Mouse (Mus musculus): Measurements from ENCODE around the gene Chst13. TPM values are rescaled to one million over a fixed set of nuclear protein-coding genes. Genes with fewer than 3 reads are reported as not detected.

Chst13 gene
- total RNA-seq, 1 experiment, result 0.54 TPM

DNA sequence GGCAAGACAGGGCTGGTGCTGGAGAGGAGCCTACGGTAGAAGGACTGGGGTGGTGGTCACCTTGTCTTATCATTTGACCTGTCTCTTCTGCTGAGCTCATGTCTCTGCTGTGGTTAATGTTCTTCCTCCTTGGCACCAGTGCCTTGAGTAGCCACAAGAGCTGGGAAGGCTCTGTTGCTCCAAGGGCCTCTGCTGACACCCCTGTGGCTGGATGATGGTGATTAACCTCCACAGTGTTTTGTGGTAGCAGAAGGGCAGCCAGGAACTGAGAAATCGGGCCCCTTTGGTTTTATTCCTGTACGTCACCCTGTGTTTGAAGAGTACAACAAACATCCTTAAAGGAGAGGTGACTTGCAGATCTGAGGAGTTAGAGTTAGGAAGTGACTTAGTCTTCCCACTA is 9.3 kb upstream of the Chst13 start:
- H3K9me3 ChIP-seq (ENCODE audit: control insufficient read depth, insufficient read depth, low read depth, low read length), result no peaks in the 10 kb centered on the region
- H3K27ac ChIP-seq (ENCODE audit: insufficient read depth, low read depth, low read length, poor library complexity, severe bottlenecking), result no peak overlapping the region
- no peak overlapping the region for H3K9ac ChIP-seq (ENCODE audit: insufficient read depth, low read depth, low read length, poor library complexity, severe bottlenecking)
- H3K36me3 ChIP-seq (ENCODE audit: control insufficient read depth, insufficient read depth, low read length, poor library complexity, severe bottlenecking), result no peaks in the 10 kb centered on the region
- no peak for DNase-seq (ENCODE audit: low read depth, low spot score)
- in situ Hi-C loops (cut with MboI; ENCODE audit: low sequenced_read_pairs in 2 of 2, unreplicated experiment in 2 of 2), result loop anchor here in 1 of 2 experiments (25.0 kb wide), 1 partner anchor 647 kb away; no protein-coding TSS in a partner anchor
- no peak overlapping the region for H3K4me3 ChIP-seq (ENCODE audit: insufficient read depth in 1 of 2, low read depth in 1 of 2, low read length in 2 of 2, poor library complexity in 1 of 2, severe bottlenecking in 1 of 2)
- H3K4me1 ChIP-seq (ENCODE audit: control insufficient read depth in 2 of 2, insufficient read depth in 2 of 2, low read length in 2 of 2, poor library complexity in 1 of 2), result no peaks in the 10 kb centered on the region
- no peak for TF ChIP-seq ZNF384 (IDR thresholded peaks at IDR 0.05; ENCODE audit: low read depth, low read length)
- TF ChIP-seq ZC3H11A (IDR thresholded peaks at IDR 0.05; ENCODE audit: borderline replicate concordance, low read depth, low read length), result no peak
- TF ChIP-seq HCFC1 (IDR thresholded peaks at IDR 0.05; ENCODE audit: borderline replicate concordance, insufficient read depth, low read length), result no peak
- TF ChIP-seq CHD2 (IDR thresholded peaks at IDR 0.05; ENCODE audit: low read depth, low read length), result no peak
- no peak for TF ChIP-seq MAFK (IDR thresholded peaks at IDR 0.05; ENCODE audit: insufficient read depth, low read depth, low read length)

DNA sequence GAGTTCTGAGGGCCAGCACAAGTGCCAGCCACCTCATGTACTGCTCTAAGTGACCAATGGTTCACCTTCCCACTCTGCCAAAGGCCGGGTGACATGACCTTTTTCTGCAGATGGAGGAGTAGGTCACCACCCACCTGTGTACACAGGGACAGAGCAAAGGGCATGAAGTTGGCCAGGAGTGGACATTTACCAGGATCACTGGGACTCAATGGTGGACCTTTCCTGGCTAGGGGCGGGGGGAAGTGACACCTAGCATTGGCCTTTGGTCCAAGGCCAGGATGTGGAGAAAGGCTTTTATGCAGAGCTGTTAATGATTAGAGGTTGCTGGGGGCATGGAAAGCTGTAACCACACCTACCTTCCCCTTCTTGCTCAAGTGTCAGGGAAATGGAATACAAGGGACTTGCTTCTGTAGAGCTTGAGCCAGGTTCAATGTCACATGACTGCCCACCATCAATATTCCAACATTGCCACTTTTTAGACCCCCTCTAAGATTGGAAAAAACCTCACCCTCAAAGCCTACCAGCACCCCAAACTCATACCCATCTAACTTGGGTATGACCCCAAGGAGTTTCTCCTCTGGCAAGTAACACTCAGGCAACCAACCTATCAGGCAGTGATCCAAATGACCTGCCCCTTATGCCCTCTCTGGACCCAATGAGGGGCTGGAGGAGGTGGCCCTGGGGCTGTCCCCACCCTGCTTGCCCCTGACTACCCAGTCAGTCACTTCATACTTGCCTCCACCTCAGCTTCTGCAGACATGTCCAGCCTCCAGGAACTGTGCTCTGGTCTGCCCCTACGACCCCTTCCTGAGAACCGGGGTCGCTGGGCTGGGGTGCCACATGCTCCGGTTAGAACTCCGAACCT is 7.8 kb upstream of the Chst13 start, which contains the start of gene Uroc1:
Gene Uroc1 (plus strand): TSS at position 724 of the 865 bp plus-strand sequence.
- no peaks in the 10 kb centered on the region for H3K9me3 ChIP-seq (ENCODE audit: control insufficient read depth, insufficient read depth, low read depth, low read length)
- H3K27ac ChIP-seq (ENCODE audit: insufficient read depth, low read depth, low read length, poor library complexity, severe bottlenecking), result no peak within 1 kb of the TSS
- H3K9ac ChIP-seq (ENCODE audit: insufficient read depth, low read depth, low read length, poor library complexity, severe bottlenecking), result no peak within 1 kb of the TSS
- no peaks in the 10 kb centered on the region for H3K4me1 ChIP-seq (ENCODE audit: control insufficient read depth in 2 of 2, insufficient read depth in 2 of 2, low read length in 2 of 2, poor library complexity in 1 of 2)
- no peak for DNase-seq (ENCODE audit: low read depth, low spot score)
- TF ChIP-seq CHD2 (IDR thresholded peaks at IDR 0.05; ENCODE audit: low read depth, low read length) (no peak), MAFK (IDR thresholded peaks at IDR 0.05; ENCODE audit: insufficient read depth, low read depth, low read length) (no peak), ZNF384 (IDR thresholded peaks at IDR 0.05; ENCODE audit: low read depth, low read length) (no peak)
- no peak within 1 kb of the TSS for H3K4me3 ChIP-seq (ENCODE audit: insufficient read depth in 1 of 2, low read depth in 1 of 2, low read length in 2 of 2, poor library complexity in 1 of 2, severe bottlenecking in 1 of 2)
- in situ Hi-C loops (cut with MboI; ENCODE audit: low sequenced_read_pairs in 2 of 2, unreplicated experiment in 2 of 2), result loop anchor here in 1 of 2 experiments (25.0 kb wide), 1 partner anchor 645 kb away; no protein-coding TSS in a partner anchor
- H3K36me3 ChIP-seq (ENCODE audit: control insufficient read depth, insufficient read depth, low read length, poor library complexity, severe bottlenecking), result no peaks in the 10 kb centered on the region

DNA sequence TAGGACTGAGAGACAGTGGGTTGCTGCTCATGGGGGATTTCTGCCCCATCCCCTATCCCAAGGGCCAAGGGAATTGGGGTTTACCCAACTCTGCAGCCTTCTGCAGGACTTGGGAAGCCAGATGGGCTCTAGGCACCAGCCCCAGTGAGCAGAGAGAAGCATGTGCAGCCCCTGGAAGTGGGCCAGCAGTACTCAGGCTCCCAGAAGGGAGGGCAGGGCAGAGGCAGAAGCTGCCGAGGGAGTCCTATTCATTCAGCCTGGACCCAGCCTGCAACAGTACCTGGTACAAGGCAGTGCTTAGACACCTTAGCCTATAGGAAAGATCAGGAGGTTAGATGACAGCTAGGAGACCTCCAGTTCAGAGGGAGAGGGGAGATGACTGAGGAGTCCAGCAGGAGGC is 5.0 kb upstream of the Chst13 start:
- TF ChIP-seq CHD2 (IDR thresholded peaks at IDR 0.05; ENCODE audit: low read depth, low read length) (no peak), HCFC1 (IDR thresholded peaks at IDR 0.05; ENCODE audit: borderline replicate concordance, insufficient read depth, low read length) (no peak), ZC3H11A (IDR thresholded peaks at IDR 0.05; ENCODE audit: borderline replicate concordance, low read depth, low read length) (no peak), ZNF384 (IDR thresholded peaks at IDR 0.05; ENCODE audit: low read depth, low read length) (no peak), MAFK (IDR thresholded peaks at IDR 0.05; ENCODE audit: insufficient read depth, low read depth, low read length) (no peak)
- 0 out of 4 replicates have a peak, but pooled peaks cover 0 to 3% of the 10 kb centered on the region in 2 experiments for H3K4me1 ChIP-seq (ENCODE audit: control insufficient read depth in 2 of 2, insufficient read depth in 2 of 2, low read length in 2 of 2, poor library complexity in 1 of 2)
- in situ Hi-C loops (cut with MboI; ENCODE audit: low sequenced_read_pairs in 2 of 2, unreplicated experiment in 2 of 2), result loop anchor here in 1 of 2 experiments (25.0 kb wide), 1 partner anchor 643 kb away; no protein-coding TSS in a partner anchor
- no peaks in the 10 kb centered on the region for H3K36me3 ChIP-seq (ENCODE audit: control insufficient read depth, insufficient read depth, low read length, poor library complexity, severe bottlenecking)
- DNase-seq (ENCODE audit: low read depth, low spot score), result no peak
- H3K27ac ChIP-seq (ENCODE audit: insufficient read depth, low read depth, low read length, poor library complexity, severe bottlenecking), result no peak overlapping the region
- no peak overlapping the region for H3K4me3 ChIP-seq (ENCODE audit: insufficient read depth in 1 of 2, low read depth in 1 of 2, low read length in 2 of 2, poor library complexity in 1 of 2, severe bottlenecking in 1 of 2)
- no peaks in the 10 kb centered on the region for H3K9me3 ChIP-seq (ENCODE audit: control insufficient read depth, insufficient read depth, low read depth, low read length)
- H3K9ac ChIP-seq (ENCODE audit: insufficient read depth, low read depth, low read length, poor library complexity, severe bottlenecking), result no peak overlapping the region

DNA sequence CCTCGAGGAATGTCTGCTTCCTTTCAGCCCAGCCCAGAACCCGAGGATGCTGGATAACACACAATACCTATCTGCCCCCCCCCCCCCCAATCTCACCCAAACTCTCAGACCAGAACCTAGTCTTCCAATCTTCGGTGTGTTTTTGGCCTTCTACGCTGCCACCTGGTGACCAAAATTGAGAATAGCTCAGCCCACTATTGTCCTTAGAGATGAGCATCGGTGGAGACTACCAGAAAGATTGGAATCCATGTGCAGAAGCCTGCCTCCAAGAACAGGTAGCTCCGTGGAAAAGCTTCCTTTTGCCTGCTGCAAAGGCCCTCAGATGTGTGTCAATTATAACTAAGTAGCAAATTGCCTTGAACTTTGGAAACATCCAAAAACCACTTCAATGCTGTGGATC is 2.7 kb upstream of the Chst13 start:
- in situ Hi-C loops (cut with MboI; ENCODE audit: low sequenced_read_pairs in 2 of 2, unreplicated experiment in 2 of 2), result loop anchor here in 1 of 2 experiments (25.0 kb wide), 1 partner anchor 640 kb away; no protein-coding TSS in a partner anchor
- no peak overlapping the region for H3K9ac ChIP-seq (ENCODE audit: insufficient read depth, low read depth, low read length, poor library complexity, severe bottlenecking)
- no peak overlapping the region for H3K27ac ChIP-seq (ENCODE audit: insufficient read depth, low read depth, low read length, poor library complexity, severe bottlenecking)
- TF ChIP-seq ZC3H11A (IDR thresholded peaks at IDR 0.05; ENCODE audit: borderline replicate concordance, low read depth, low read length) (peak; percentile 65; the same call in 1 of the 2 replicates), MAFK (IDR thresholded peaks at IDR 0.05; ENCODE audit: insufficient read depth, low read depth, low read length) (no peak)
- H3K4me1 ChIP-seq (ENCODE audit: control insufficient read depth in 2 of 2, insufficient read depth in 2 of 2, low read length in 2 of 2, poor library complexity in 1 of 2), result 0 out of 4 replicates have a peak, but pooled peaks cover 0 to 3% of the 10 kb centered on the region in 2 experiments
- no peaks in the 10 kb centered on the region for H3K9me3 ChIP-seq (ENCODE audit: control insufficient read depth, insufficient read depth, low read depth, low read length)
- H3K4me3 ChIP-seq (ENCODE audit: insufficient read depth in 1 of 2, low read depth in 1 of 2, low read length in 2 of 2, poor library complexity in 1 of 2, severe bottlenecking in 1 of 2), result no peak overlapping the region
- no peak for DNase-seq (ENCODE audit: low read depth, low spot score)
- no peaks in the 10 kb centered on the region for H3K36me3 ChIP-seq (ENCODE audit: control insufficient read depth, insufficient read depth, low read length, poor library complexity, severe bottlenecking)

All from ES-E14 (cell line).